Mouse (Mus musculus) cerebellum, adult (tissue): ENCODE measurements at regions not wholly inside any gene's neighbourhood (a gene's known extent, or its start where the extent isn't known, plus 50 kb on each side); places are given as distances from the start of the nearest gene placed in this dataset.

Experiments used
- ATAC-seq: cut with Nextera tagmentation; 2 replicates; pipeline ENCODE4 v1.9.2; 2017; ENCODE audit warnings: mild to moderate bottlenecking, moderate library complexity, mixed read lengths; ENCODE audit not compliant: insufficient number of reproducible peaks, low FRiP score, low TSS enrichment

GRCm38 (mm10) chr3:136611682-136612081 lies 58.2 kb upstream of the Ppp3ca start:
- ATAC-seq = no peak

- ATAC-seq = no peak
Measured at GRCm38 (mm10) chr3:136610556-136610924, 59.4 kb upstream of the Ppp3ca start.

DNA sequence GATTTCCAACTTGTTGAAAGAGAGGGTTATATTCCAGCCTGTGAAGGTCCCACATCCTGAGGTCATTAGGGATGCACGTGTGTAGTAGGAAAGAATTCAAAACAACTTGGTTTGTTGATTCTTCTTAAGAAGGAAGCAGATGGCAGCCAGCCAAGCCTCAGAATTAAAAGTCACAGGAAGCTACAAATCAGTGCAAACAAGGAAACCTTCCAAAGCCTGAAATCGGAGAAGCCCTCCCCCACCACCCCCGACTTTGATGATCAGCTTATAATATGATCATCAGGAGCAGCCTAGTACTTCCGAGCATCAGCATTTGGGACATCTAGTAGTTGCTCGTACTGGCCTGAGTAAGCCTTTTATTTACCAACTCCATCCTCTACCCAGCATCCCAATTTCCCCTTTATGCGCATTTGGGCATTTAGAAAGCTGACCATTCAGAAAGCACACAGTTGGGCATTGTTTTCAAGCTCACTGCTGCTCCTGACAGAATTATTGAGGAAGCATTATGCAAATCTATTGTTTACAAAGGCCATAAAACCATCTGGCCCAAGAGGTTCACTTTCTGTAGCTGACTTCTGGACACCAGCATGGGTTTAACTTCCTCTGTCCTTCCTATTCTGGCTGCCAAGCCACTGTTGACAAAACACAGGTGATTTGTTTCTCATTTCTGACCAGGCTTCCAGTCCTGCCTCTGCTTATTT lies 59.9 kb upstream of the Ppp3ca start:
- no peak for ATAC-seq

DNA sequence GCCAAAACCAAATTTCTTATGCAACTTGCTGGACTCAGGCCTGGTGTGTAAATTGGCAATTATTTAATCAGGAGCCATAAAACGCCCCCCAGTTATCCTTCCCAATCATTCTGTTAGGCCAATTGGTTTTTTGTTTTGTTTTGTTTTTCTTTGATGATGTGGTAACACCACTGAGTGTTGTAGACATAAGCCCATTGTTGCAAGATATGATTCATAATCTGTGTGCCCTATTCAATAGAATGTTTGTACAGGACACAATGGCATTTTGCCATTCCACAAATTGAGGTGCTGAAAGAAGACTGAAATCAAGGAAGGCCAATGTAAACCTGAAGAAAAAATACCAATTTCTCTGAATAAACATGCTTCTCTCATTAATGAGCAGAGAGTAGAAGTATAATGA lies 68.2 kb upstream of the Ppp3ca start:
- no peak for ATAC-seq

- ATAC-seq = no peak
Measured at GRCm38 (mm10) chr3:136583937-136584336, 86.0 kb upstream of the Ppp3ca start.

DNA sequence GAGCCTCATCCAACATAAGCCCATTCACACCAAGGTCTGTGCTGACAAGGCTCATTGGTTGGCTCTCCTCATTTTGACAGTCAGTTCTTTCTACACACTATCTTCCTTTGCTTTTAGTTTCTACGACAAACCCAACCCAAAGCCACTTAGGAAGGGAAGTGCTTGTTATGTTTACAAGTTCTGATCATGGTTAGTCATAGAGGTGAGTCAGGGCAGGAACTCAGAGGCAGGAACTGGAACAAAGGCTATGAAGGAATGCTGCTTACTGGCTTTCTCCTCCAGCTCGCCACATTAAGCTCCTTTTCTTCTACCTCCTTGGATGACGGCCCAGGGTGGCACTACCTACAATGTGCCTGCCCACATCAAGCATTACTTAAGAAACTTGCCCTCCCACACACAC lies 91.9 kb upstream of the Ppp3ca start:
- ATAC-seq = no peak

- no peak for ATAC-seq
Measured at GRCm38 (mm10) chr3:136570517-136570916, 99.4 kb upstream of the Ppp3ca start.

DNA sequence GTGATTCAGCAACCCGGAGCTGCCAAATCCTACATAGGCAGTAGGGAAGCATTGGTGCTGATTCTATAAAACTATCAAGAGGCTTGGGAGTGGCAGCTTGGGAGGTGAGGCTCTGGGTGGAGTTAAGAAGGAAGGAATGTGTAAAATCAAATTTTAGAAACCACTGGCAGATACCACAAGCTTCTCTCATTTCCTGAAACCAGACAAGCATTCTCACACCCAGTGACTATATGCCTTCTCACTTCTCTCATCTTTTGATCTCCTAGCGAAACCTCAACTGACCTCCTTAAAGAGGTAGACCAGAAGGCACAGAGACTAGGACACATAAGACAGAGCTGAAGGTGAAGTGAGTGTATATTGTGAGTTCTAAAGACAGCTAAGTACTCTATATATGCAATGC lies 113.4 kb upstream of the Ppp3ca start:
- no peak for ATAC-seq

DNA sequence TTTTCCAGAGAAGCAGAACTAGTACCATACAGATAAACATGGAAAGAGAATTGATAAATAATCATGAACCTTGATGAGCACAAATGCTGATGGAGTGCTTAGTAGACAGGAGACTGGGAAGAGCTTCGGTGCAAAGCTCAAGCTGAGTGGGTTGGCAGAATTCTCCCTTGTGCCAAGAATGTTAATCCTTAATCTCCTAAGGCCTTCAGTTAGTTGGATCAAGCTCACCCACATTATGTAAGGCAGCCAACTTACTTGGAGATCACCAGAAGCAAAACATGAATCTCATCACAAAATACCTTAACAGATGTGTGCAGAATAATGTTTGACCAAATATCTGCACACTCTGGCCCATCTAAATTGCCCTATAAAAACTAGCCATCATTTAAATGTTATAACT lies 120.5 kb upstream of the Ppp3ca start:
- no peak for ATAC-seq

- no peak for ATAC-seq
Measured at GRCm38 (mm10) chr3:136531604-136532003, 138.3 kb upstream of the Ppp3ca start.

GRCm38 (mm10) chr3:136508575-136508974 lies 161.3 kb upstream of the Ppp3ca start:
- ATAC-seq = no peak

DNA sequence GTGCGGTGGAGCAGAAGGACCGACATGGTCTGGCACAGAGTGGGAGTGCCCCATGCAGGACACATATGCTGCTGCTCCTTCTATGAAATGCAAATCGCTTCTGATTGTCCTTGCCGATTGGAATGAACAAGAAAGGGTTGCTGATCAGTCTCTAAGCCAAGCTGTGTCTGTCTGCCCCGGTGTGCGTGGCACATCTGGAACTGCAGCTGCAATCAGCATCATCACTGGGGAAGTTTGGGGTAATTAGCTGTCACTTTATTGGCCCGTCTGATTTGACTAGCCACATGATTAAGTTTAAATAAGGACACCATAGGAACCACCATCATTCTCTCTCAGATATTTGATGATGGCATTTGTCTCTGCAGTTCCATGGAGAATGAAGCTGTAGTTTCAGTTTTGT lies 162.9 kb upstream of the Ppp3ca start:
- ATAC-seq = no peak

- ATAC-seq = no peak
Measured at GRCm38 (mm10) chr3:136494831-136495230, 169.0 kb upstream of the Bank1 start.

GRCm38 (mm10) chr3:136491683-136492082 lies 165.8 kb upstream of the Bank1 start:
- no peak for ATAC-seq

GRCm38 (mm10) chr3:136471693-136472092 lies 145.8 kb upstream of the Bank1 start:
- no peak for ATAC-seq

GRCm38 (mm10) chr3:136462747-136463146 lies 136.9 kb upstream of the Bank1 start:
- ATAC-seq = no peak

GRCm38 (mm10) chr3:136456471-136457117 lies 130.7 kb upstream of the Bank1 start:
- peak; percentile 75 for ATAC-seq

- no peak for ATAC-seq
Measured at GRCm38 (mm10) chr3:136455651-136456470, 130.0 kb upstream of the Bank1 start.

DNA sequence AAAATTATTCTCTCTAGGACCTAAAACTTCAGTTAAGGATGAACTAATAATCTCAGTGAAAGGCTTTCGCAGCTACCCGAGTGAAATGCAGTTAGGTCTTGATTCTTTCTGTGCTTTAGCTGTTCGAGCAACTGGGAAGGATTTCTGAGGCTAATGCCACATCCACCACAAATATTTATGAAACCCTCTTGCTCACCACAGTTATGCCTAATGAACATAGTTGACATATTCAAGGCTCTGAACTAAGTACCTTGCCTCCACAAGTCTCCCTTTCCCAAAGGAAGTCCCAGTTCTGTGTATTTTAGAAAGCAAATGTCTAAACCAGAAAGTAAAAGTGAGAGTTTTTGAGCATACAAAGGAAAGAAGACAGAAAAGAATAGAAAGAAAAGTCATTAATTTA lies 129.1 kb upstream of the Bank1 start:
- no peak for ATAC-seq

GRCm38 (mm10) chr3:136450986-136451774 lies 125.3 kb upstream of the Bank1 start:
- ATAC-seq = no peak
